Mouse (Mus musculus) regulatory T cell (primary cell): ENCODE measurements at regions not wholly inside any gene's neighbourhood (a gene's known extent, or its start where the extent isn't known, plus 50 kb on each side); places are given as distances from the start of the nearest gene placed in this dataset.

Experiments used
- in situ Hi-C: fragments of 300-600 bp; cut with MboI, MseI; formaldehyde crosslinking; loops from one replicate; pipeline ENCODE4 v1.15.1; 2025; ENCODE audit warnings: high pct_unique_total_duplicates

DNA sequence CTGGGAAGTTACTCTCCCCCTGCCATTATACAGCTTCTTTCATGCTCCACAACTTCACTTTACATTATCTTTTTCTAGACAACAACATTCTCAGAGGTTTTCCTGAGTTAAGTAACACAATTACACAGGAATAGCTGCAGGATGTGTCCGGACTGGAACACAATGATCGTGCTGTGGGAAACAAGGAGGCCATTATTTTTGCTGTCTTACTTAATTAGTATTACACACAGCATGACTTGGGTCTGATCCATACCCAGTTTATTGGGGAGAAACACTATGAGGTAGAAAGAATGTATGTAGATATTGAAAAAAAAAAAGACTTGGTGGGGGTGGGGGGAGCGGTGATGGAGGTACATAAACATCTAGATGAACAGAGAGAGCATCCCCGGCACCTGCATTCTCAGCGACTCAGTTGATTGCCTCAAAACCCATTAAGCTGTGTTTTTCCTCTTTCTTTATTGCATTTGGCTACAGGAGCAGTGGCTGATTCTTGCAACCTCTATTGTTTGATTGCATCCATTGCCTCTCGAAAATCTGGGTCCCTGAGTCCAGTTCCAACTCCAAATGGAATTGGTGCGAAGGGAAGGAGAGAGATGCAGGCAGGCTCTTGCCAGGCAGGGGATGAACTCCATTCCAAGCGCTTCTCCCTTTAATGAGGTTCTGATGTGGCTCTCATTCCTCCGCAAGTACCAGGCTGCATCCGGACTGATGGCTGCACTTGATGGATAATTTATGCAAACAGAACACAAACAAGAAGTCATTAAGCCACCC is 529.8 kb downstream of the Slc4a3 start:
- in situ Hi-C loops, result no loop called here

DNA sequence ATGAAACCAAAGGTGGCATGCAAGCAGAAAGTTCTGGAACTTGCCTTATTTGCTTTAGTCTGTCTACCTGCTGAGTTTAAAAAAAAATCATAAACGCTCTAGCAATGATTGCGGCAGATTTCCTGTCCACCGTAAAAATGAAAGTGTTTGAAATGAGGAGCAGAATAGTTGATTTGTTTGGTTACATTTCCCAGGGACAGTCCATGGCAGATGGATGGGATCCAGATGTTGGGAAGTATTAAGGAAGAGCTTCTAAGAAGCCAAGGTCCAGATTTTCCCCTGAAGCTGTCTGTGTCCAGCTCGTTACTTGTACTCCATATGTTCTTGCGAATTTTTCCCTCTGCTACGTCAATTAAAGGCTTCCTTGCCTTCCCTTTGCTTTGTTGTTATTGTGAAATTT is 534.2 kb downstream of the Slc4a3 start:
- in situ Hi-C loops, result no loop called here

DNA sequence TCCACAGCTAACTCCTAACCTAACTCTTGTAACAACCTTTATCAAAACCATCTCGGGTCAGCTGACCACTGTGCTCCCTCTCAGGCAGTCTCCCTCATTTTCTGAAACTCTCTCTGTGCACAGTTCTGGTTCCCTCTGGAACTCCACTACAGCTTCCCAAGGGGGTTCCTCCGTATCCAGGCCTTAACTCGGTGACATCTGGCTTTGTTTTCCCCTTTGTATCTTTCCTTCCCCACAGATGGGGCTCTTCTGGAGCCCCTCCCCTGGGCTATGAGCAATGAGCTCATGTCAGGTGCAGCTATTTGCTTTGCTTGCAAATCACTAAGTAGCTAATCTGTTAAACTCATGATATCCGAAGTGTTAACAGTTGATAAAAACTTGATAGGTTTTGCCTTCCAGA is 535.6 kb downstream of the Slc4a3 start:
- in situ Hi-C loops, result no loop called here

DNA sequence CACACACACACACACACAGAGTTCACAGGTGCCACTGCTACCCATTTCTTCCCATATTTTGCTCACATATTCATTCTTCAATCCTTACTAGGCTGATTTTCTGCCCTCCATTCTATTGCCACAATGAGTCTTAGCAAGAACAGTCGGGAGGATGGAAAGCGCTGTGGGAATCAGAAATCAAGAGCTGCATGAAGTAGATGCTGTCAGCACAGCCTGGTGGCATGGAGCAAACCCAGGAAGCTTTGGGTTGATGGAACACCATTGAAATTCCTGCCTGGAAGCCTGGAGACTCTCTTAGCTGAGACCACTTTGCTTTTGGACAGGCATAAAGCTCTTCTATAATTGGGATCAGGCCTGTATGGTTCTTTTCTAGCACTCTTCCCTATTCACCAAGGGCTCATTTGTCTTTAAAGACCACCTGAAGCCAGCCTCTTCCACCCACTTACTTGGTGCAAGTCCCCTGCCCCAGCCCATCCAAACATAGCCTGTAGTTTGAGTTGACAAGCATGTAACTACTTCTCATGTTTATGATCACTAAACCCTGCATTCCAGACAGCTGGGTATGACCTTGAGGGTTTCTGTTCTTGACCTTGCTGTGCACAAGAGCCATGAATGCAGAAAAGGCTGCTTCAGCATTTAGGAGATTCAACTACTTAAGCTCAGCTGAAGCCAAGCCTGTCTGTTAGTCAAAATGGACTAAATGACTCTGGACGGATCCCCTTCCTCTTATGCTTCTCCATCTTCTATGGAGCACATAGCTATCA is 537.4 kb downstream of the Slc4a3 start:
- in situ Hi-C loops, result no loop called here

DNA sequence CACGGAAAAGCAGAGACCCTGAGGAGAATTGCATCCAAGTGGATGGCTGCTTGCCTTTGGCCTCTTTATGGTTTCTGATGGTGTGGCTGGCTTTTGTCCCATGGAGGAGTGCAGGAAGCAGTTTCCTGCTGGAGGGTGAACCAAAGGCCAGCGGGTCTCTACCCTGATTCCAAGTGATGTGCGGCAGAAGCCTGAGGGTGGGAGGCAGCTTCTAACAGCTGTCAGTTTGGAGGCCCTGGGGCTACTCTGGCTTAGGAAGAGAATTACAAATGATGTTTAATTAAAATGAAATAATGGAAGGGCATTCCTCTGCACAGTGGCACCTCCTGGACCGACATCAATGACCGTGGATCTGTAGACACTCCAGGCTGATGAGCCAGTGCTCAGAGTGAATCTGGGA is 545.0 kb downstream of the Slc4a3 start:
- in situ Hi-C loops, result no loop called here

DNA sequence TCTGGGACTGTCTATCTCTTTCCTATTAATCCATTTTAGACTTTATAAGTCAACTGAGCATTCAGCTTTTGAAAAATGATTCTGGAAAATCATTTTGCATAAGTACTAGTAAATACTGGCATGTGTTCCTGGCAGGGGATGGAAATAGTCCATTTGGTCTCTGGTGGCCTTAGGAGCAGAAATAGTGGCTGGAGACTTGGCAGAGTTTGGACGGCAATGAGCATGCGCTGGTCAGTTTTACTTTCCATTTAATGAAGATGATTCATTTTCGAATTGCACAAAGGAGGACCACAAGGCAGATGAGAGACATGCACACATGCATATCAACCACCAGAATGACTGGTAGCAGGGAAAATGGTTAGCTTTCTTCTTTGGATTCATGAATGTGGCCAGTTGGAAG is 567.2 kb downstream of the Slc4a3 start:
- in situ Hi-C loops, result no loop called here

DNA sequence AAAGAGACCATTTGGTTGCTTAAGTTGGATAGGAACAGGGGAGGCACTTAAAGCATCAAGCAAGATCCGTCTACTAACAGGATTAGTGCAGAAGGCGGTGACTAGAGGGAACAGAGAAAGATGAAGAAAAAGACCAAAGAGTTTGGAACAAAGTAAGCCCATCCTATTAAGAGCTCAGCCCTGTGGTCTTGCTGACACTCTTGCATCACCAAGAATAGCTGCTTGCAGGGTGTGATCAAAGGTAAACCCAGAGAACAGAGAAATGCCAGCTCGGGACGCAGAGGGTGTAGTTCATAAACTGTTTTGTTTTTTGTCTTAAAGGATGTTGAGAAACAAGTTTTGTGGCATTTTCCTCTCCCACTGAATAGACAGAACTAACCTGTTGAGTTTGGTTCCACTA is 574.8 kb downstream of the Slc4a3 start:
- in situ Hi-C loops, result no loop called here

DNA sequence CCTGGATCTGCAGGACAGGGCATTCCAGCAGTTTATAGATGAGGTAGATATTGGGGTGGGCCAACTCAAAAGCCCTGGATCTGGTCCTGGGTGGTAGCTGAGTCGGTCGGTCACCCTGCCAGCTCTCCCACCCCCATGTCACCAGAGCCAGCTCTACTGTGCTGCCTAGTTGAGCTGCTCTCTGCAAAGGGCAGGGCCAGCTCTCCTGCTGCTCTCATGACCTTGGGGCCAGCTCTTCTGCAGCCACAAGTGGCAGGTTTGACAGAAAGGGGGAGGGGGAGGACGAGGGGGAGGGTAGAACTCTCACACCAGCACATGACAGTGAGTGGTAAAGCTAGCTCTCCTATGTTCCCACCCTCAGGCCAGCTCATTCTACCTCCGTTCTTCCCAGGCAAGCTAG is 584.3 kb downstream of the Slc4a3 start:
- in situ Hi-C loops, result no loop called here

DNA sequence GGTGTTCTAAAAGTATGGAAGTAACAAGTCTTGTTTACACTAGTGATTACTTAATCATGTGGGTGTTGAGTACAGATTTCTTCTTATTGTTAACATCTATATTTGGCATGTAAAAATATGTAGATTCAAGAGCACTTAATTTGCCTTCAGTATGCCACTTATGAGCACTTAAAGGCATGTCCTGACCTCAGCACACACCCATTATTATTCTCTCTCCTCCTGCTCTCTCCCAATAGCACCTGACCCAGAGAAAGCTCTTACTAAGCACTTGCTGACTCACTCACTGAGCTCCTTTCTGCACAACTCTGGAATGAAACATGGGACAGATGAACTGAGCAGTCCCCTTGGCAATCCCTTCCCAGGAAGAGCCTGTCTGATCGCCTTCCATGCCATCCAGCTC is 590.7 kb downstream of the Slc4a3 start:
- in situ Hi-C loops, result no loop called here

DNA sequence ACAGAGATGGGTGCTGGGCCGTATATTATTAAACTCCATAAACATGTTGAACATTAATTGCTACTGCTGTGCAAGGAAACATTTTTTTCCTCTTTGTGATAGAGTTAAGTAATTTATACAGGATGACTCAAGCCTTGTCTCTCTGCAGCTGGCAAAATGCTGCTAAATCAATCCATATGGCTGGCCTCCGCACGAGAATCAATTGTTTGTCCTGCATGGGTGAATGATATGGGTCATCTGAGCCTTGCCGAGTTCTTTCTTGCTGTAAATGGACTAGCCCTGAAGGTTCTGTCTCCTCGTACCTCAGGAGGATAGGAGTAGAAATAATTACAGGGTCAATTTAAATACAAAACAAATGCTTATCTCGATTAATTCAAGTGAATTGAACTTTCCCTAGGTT is 591.6 kb downstream of the Slc4a3 start:
- in situ Hi-C loops, result no loop called here

DNA sequence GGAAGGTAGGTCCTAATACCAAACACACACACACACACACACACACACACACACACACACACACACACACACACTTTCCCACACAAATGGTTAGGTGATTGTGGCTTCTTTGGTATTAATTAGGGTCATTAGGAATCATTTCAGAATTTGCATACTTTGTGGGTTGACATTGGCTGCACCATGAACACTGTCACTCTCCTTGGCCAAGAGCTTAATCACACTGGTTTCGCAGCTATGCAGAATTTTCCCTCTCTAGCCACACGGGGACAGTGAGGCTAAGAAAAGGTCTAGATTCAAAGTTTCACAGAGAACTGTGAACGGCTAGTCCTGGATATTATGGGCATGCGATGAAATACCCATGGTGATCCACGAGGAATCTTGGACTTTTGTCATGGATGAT is 597.5 kb downstream of the Slc4a3 start:
- in situ Hi-C loops, result no loop called here

DNA sequence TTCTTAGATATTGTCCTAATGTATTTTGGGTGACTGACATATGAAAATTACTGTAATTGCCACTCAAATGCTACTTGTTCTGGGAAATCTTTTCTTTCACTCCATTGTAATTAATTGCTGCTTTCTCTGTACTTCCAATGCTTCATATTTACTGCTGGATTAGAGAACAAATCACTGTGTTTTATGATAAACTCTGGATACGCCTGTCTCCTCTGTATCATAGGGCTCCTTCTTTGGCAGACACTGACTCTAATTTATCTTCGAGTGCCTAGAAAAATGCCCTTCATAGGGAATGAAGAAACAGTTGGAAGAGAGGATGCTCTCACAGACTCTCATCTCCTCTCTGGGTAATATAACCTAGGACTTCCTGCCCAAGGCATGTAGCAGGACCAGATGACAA is 602.9 kb downstream of the Slc4a3 start:
- in situ Hi-C loops, result no loop called here

DNA sequence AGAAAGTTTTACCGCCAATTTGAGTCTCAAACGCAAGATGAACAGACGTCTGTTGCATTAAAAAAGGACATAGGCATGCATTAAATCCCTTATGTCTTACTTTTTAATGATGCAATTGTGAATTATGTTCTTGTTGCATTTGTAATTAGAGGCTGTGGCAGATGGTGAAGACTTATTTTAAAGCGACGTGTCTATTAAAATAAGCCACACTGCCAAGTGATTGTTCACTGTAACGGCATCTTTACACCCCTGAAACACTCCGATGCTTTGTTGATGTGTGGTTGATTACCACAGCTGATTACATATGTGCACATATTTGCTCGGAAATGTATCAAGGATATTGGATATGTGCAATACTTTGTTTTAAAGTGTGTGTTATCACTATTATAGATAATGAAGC is 610.2 kb downstream of the Slc4a3 start:
- in situ Hi-C loops, result no loop called here

DNA sequence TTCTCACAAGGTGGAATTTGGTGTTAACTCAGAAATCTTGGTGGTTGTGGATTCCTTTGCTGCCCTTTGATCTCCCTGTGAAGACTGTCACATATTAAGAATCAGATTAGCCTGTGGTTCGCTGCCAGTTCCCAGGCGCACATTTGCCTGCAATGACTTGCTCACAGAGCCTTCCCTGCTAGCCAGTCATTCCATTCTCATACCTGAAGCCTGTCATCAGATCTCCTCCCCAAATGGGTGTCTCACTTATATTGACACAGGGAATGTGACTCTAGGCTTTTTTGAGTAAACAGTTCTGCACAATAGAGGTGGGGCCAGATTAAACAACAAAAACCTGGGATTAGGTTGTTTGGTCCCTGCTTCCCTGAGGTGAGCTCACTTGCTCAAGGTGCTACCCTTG is 621.4 kb downstream of the Slc4a3 start:
- in situ Hi-C loops, result no loop called here

DNA sequence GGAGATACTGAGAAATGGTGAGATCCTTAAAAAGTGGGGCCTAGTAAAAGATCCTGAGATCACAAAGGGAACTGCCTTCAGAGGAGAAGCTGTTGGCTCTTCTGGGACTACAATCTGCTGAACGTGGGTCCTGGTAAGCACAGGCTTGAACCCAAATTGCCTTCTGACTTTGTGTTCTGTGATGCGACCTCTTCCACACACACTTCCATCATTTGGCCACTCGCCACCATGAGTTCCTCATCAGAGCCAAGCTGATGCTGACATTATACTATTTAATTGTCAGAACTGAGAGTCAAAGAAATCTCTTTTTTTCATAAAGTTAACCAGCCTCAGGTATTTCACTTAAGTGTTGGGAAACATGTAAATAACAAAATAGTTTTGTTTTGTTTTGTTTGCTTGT is 635.1 kb downstream of the Slc4a3 start:
- in situ Hi-C loops, result no loop called here

DNA sequence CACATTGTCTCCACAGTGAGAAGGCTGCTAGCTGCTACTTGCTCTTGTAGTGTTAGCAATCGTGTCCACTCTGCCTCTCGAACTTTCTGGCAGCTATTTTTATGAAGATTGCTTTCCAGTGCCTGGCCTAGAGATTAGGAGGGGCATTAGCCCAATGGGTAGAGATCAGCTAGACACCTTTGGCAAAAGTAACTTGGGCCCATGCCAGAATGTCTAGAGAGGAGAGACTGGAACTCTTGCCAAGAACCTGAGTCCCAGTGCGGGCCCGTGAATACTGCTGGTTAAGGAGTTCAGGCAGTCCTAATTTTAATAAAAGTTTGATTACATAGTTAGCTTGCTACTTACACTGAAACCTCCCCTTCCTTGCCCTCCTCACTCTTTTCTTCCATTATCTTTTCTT is 648.8 kb downstream of the Slc4a3 start:
- in situ Hi-C loops, result no loop called here

DNA sequence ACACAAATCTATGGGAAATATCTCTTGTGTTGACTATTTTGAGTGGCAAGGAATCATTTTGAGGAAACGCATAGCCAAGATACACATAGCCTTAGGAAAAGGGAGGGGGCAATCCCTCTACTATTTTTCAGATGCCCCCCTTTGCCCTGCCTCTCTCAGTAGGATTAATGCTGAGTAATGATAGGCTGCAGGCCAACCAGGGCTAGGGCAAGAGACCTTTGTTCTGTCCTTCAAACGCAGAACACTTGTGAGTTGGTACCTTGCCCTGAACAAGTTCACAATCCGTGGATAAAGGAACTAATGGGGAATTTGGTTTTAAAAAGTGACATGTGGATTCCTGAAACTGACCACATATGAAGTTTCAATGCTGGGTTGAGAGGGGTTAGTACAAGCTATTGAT is 651.6 kb downstream of the Slc4a3 start:
- in situ Hi-C loops, result no loop called here

DNA sequence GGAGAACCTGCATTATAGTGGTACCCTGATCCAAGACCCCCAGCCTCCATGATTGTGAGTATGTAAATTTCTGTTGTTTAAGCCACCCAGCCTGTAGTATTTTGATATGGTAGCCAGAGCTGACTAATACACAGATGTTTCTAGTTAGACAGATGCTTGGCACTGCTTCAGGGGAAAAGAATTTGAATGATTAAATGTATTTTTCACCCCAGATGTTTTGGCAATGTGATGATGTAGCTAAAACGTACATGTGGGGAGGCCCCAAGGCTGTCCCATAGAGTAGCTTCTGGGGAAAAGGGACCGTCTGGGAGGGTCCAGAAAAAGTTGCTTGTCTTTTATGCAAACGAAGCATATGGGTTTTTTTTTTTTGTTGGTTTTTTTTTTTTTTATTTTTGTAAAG is 654.8 kb downstream of the Slc4a3 start:
- in situ Hi-C loops, result no loop called here

DNA sequence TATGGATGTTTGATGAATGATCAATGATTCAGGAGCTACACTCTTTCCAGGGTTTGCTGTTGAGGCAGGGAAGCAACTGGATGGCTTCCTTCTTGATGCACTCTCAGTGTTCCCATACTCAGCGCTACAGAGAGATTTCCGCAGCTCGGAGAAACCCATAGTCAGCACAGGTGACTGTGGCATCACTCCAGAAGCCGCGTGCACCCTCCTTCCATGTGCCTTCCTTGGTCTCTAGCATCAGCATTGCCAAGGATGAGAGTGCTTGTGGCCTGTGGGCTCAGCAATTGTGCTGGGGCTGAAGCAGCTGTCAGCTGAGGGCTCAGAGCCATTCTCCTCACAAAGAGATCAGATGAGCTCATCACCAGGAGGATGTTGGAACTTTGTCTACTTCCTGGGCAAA is 666.4 kb downstream of the Slc4a3 start:
- in situ Hi-C loops, result no loop called here

DNA sequence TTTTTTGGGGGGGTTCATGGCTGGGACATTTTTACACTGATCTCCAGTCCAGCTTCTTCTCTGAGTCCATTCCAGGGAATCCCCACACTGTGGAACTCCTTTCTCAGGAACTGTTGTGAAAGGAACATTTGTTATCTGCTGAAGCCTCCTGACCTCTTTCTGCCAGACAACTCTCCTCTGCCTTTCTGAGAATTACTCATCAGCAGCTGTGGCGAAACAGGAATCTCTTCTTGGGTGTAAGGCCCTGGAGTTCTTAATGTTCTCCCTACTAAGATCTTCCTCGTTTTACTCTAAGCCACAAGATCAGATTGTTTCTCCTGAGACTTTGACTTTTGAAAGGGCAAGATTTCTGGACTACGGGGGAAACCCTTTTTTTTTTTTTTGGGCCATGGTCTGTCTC is 698.7 kb downstream of the Slc4a3 start:
- in situ Hi-C loops, result no loop called here

DNA sequence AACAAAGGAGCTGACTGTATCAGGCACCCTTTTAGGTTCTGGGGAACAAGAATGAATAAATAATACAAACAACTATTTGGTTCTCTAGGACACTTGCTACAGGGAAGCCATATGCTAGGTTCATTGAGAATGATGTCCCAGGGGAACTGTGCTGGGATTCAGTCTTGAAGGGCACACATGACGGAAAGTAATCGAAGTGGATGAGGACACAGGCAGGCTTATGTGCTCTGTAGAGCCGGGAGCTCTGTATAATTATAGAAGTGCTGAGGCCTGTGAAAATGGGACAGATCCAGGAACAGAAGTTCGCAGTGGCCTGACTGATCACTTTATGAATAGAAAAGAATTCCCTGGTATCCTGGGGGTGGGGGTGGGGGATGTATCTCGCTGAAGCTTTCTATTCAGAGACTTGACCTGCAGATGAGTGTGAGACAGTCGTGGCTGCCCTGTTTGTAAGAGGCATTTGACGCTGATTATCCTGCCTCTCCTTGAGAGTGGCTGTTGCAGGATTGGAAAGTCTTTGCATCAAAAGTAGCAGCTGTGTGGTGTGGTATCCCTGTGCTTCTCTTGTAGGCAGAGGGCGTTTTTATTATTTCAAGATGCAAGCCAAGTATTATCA is 700.2 kb downstream of the Slc4a3 start:
- in situ Hi-C loops, result no loop called here

DNA sequence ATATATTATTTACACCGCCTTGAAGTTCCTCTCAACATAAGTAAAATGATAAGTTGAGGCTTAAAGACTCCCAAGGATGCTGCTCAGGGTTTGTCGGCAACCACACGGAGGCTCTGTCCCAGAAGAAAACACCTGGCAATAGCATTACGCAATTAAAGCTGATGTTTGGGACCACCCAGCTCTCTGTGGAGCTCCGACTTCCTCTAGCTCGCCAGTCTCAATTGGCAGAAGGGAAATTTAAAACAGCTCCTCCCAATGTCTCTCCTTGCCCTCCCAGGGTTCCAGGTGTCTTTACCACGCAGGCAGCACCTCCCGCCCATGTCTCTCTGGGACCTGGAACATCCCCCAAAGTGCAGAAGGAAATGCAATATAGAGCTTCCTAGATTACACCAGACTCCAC is 701.1 kb downstream of the Slc4a3 start:
- in situ Hi-C loops, result no loop called here

DNA sequence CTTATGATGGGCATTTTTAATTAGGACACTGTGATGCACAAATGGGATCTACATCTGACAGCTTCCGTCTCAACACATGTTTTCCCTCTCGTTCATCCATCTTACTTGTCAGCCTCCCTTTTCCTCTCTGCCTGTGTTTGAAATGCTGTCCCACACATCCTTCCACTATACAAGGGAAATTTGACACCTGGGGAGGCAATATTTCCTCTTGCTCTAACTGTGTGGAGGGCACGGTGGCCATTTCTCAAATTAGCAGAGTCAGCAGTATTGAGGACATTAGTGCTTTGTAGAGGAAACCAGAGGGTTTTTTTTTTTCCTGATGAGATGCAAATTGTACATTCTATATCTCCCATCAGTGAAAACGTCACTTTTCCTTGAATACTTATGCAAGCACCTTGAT is 712.2 kb downstream of the Slc4a3 start:
- in situ Hi-C loops, result no loop called here
